Mouse (Mus musculus) liver, embryonic 14.5 days (tissue): ENCODE results near the gene Gm4792. TPM values are rescaled to one million over a fixed set of nuclear protein-coding genes. Genes with fewer than 3 reads are reported as not detected.

Source experiments
- ATAC-seq: fragments of 200-750 bp; cut with Nextera tagmentation; 2 replicates; pipeline ENCODE4 v1.8.0; 2017; ENCODE audit warnings: moderate number of reproducible peaks, mild to moderate bottlenecking, moderate library complexity; ENCODE audit not compliant: insufficient read depth
- DNase-seq, 3 experiments: peaks; one replicate each; pipeline ENCODE4 v3.0.0-alpha.2; 2012 to 2013; ENCODE audit warnings: low read depth in 3 of 3, low spot score in 3 of 3
- H3K27ac ChIP-seq: fragments of 300-500 bp; sonication (generic); 2 replicates; pipeline ENCODE4 v1.5.1; 2014; ENCODE audit warnings: moderate library complexity, mild to moderate bottlenecking, control low read depth, inconsistent platforms
- H3K27me3 ChIP-seq: fragments of 300-500 bp; sonication (generic); 2 replicates; pipeline ENCODE4 v1.6.1; 2014; ENCODE audit warnings: mild to moderate bottlenecking, low read length, moderate library complexity; ENCODE audit not compliant: control insufficient read depth, insufficient read depth
- H3K36me3 ChIP-seq: fragments of 300-500 bp; sonication (generic); replicated peaks from 2 replicates; pipeline ENCODE4 v1.6.1; 2014; ENCODE audit warnings: low read depth; ENCODE audit not compliant: control insufficient read depth, insufficient read depth
- H3K4me1 ChIP-seq, 2 experiments: fragments of 200-500 bp in 1 of 2; fragments of 300-500 bp in 1 of 2; sonication (generic) in 1 of 2; replicated peaks; 2 replicates each; pipeline ENCODE4 v1.6.1; 2012 to 2014; ENCODE audit warnings: antibody characterized with exemption in 1 of 2, inconsistent platforms in 1 of 2, low read length in 1 of 2; ENCODE audit not compliant: control insufficient read depth in 2 of 2, insufficient read depth in 2 of 2
- H3K4me2 ChIP-seq: fragments of 300-500 bp; sonication (generic); 2 replicates; pipeline ENCODE4 v1.6.1; 2014; ENCODE audit warnings: low read depth, mild to moderate bottlenecking, control low read depth, moderate library complexity
- H3K4me3 ChIP-seq, 2 experiments: fragments of 200-500 bp in 1 of 2; fragments of 300-500 bp in 1 of 2; sonication (generic) in 1 of 2; 2 replicates each; pipeline ENCODE4 v1.5.1; 2012 to 2014; ENCODE audit warnings: low read depth in 2 of 2, low read length in 2 of 2, mild to moderate bottlenecking in 2 of 2, control low read depth in 1 of 2, inconsistent platforms in 1 of 2, moderate library complexity in 1 of 2; ENCODE audit not compliant: insufficient read depth in 1 of 2
- H3K9ac ChIP-seq: fragments of 300-500 bp; sonication (generic); replicated peaks from 2 replicates; pipeline ENCODE4 v1.6.1; 2014; ENCODE audit warnings: mild to moderate bottlenecking, control low read depth, moderate library complexity
- H3K9me3 ChIP-seq: fragments of 300-500 bp; sonication (generic); 2 replicates; pipeline ENCODE4 v1.6.1; 2016; ENCODE audit warnings: low read length, mixed read lengths; ENCODE audit not compliant: control insufficient read depth
- CTCF ChIP-seq: IDR thresholded peaks from 2 replicates; pipeline ENCODE4 v1.5.1; 2016; ENCODE audit warnings: antibody characterized with exemption, low read depth, control low read depth
- EP300 ChIP-seq: IDR thresholded peaks from 2 replicates; pipeline ENCODE4 v1.6.1; 2016; ENCODE audit warnings: antibody characterized with exemption, low read depth
- WGBS: fragments of 180-500 bp; shearing (Covaris S2); extraction: QIAGEN DNeasy Blood & Tissue Kit; methylation state at CpG from one replicate; pipeline ENCODE4 v1.1.7; 2014; ENCODE audit not compliant: insufficient replicate concordance; 5-methylcytosine and 5-hydroxymethylcytosine counted together
- polyA plus RNA-seq, 2 experiments: library from polyadenylated mRNA; depleted of rRNA in 1 of 2; stranded (reverse) in 1 of 2; unstranded in 1 of 2; fragments of >200 nt; fragmentation: Nextera tagmentation in 1 of 2; extraction: Ambion mirVana in 1 of 2; gene quantifications; 2 replicates each; pipeline versions ENCODE4 v1.2.1 to v1.2.3; 2012 to 2014

The Gm4792 gene
- polyA plus RNA-seq, 2 experiments: not detected

DNA sequence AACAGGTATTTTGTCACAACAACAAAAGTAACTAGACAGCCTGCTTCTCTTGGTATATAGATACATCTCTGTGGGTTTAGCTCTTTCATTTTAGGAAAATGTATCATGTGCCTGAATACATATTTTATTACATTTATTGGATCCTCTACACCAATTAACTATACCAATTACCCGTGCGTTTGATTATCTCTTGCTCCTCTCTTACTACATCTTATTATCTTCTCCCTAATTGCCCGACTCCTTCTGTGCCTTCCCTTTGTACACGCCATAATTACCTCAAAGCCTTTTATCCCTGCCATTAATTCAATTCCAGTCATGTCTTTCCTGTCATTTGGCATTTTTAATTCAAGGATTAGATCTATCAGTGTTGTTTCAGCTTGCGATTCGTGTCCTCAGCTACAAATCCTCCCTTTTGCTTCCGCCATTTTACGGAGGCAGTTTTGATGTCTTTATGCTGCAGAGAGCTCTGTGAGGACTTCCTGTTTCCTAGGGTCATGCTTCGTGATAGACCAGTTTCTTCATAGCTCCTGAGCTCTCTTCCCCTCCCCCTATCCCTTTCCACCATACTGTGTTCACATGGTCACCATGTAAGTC, 5.7 kb upstream of the Gm4792 start:
- H3K27me3 ChIP-seq: no peaks in the 10 kb centered on the region
- H3K36me3 ChIP-seq: no peaks in the 10 kb centered on the region
- no peaks in the 10 kb centered on the region for H3K4me1 ChIP-seq
- H3K4me3 ChIP-seq: no peak overlapping the region
- 58% methylated on average over 9 of the region's 9 CpGs for WGBS
- no peak overlapping the region for H3K27ac ChIP-seq
- no peak for TF ChIP-seq CTCF
- no peak for TF ChIP-seq EP300
- no peaks in the 10 kb centered on the region for H3K9me3 ChIP-seq
- ATAC-seq (no peak), DNase-seq (no peak)
- no peak overlapping the region for H3K4me2 ChIP-seq
- no peak overlapping the region for H3K9ac ChIP-seq

DNA sequence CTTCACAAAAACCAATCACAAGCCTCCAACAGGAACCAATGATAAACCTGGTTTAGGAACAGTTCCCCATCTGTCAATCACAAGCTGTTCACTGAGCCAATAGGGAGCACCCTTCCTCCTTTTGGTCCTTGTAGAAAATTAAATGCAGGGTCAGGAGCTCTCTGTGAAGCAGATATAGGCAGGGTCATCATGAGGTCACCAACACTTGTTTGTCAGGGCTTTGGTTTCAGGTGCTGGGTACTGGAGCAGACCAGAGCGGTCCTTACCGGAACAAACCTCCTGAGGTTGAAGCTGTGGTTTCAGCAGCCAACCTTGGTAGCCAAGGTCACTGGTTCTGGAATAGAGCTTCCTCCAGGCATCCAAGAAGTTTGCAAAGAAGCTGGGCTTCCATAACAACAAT, 798 bp upstream of the Gm4792 start:
- WGBS: 79% methylated on average over 2 of the region's 2 CpGs
- no peaks in the 10 kb centered on the region for H3K27me3 ChIP-seq
- no peak overlapping the region for H3K4me3 ChIP-seq
- no peak overlapping the region for H3K4me2 ChIP-seq
- H3K36me3 ChIP-seq: no peaks in the 10 kb centered on the region
- H3K4me1 ChIP-seq: no peaks in the 10 kb centered on the region
- no peak for ATAC-seq
- no peaks in the 10 kb centered on the region for H3K9me3 ChIP-seq
- TF ChIP-seq EP300 (no peak), CTCF (no peak)
- H3K9ac ChIP-seq: no peak overlapping the region
- no peak for DNase-seq
- H3K27ac ChIP-seq: no peak overlapping the region

DNA sequence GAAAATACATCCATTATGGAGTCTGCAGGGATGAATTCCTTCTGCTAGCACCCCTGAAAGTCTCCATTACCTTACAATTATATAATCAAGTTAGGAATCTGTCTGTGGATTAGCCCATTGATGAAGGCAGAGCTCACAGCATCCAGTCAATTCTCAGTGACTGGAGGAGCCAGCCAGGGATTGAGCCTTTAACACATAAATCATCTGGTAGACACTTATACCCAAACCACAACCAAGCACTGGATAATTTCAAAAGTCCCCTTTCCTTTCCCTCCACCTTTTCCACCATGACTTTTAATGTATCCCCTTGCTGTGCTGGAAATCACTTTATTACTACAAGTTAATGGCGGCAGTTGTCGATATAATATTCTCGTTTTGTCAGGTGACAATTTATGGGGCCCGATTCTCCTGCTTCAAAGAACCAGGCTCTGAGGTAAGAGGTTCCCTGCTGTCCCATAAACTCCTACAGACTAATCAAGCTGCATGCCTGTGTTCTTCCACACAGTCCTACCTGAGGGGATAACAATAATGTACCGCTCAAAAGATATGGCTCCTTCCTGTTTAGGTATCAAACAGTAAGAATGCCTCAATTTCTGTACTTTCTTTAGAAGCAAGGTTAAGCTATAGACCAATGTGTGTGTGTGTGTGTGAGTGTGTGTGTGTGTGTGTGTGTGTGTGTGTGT, 2.4 kb downstream of the Gm4792 start:
- no peak for TF ChIP-seq CTCF
- no peak for TF ChIP-seq EP300
- WGBS: 65% methylated on average over 5 of the region's 5 CpGs
- ATAC-seq (no peak), DNase-seq (no peak)
- Histone ChIP-seq H3K4me1 (no peaks in the 10 kb centered on the region), H3K27me3 (no peaks in the 10 kb centered on the region), H3K9ac (no peak overlapping the region), H3K36me3 (no peaks in the 10 kb centered on the region), H3K27ac (no peak overlapping the region), H3K4me2 (no peak overlapping the region), H3K4me3 (no peak overlapping the region), H3K9me3 (no peaks in the 10 kb centered on the region)

DNA sequence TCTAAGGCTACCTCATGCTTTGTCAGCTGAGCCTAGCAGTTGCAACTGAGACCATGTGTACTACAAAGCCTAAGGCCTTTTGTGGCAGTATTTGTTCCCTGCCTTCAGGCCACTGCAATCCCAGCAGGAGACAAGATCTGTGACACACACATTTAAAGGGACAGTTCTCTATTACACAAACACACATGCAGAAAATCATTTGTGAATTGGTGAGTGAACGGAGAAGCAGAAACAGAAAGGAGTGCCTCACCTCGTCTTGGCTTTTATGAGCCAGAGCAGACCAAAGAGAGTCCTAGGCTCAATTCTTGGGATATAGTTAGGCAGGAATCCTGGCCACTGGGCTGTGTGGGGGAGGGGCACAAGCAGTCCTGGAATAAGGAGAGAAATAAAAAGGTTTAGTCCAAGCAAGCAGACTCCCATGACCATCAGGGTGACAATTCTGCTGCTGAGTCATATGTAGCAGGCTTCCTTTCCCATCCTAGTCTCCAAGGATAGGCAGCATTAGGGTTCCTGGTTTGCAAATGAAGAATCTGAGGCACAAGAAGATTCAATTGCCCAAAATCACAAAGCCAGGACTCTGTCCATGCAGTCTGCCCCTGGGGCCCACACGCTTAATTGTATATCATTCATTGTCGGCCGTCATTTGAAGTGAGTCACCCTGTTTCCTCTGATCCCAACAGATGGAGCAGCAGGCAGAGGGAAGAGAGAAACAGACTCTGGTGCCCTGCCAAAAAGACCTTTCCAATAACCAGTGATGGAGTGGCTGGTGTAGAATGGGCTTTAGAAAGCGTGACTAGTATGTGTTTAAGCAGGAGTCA, 3.4 kb downstream of the Gm4792 start:
- no peaks in the 10 kb centered on the region for H3K27me3 ChIP-seq
- no peaks in the 10 kb centered on the region for H3K9me3 ChIP-seq
- no peak overlapping the region for H3K4me3 ChIP-seq
- no peaks in the 10 kb centered on the region for H3K4me1 ChIP-seq
- no peak overlapping the region for H3K27ac ChIP-seq
- 51% methylated on average over 6 of the region's 6 CpGs for WGBS
- no peak for TF ChIP-seq CTCF
- no peak for TF ChIP-seq EP300
- no peak overlapping the region for H3K4me2 ChIP-seq
- no peak for DNase-seq
- ATAC-seq: no peak
- H3K36me3 ChIP-seq: no peaks in the 10 kb centered on the region
- H3K9ac ChIP-seq: no peak overlapping the region

DNA sequence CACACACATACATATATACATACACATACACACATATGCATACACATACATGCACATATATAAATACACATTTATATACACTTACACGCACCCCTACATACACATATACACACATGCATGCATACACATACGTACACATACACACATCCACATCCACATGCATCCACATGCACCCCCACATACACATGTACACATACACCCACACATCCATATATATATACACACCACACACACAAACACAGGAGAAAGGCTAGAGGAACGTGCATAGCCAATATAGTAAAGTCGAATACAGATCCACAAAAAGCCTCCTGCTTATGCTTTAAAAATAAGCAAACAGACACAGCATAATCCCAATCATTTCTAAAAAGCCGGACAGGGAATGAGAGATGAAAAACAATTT, 4.1 kb downstream of the Gm4792 start:
- H3K9me3 ChIP-seq: no peaks in the 10 kb centered on the region
- no peak overlapping the region for H3K4me2 ChIP-seq
- ATAC-seq: no peak
- H3K27ac ChIP-seq: no peak overlapping the region
- no peaks in the 10 kb centered on the region for H3K36me3 ChIP-seq
- H3K27me3 ChIP-seq: no peaks in the 10 kb centered on the region
- WGBS: 64% methylated on average over 5 of the region's 5 CpGs
- TF ChIP-seq EP300 (no peak), CTCF (no peak)
- no peak overlapping the region for H3K9ac ChIP-seq
- H3K4me1 ChIP-seq: no peaks in the 10 kb centered on the region
- no peak for DNase-seq
- H3K4me3 ChIP-seq: no peak overlapping the region
